Mouse (Mus musculus): ENCODE measurements around the gene Plekhn1. TPM values are rescaled to one million over a fixed set of nuclear protein-coding genes. Genes with fewer than 3 reads are reported as not detected.

Plekhn1 gene
- total RNA-seq, 2 experiments from 2014 or later: 9.3 to 11.0 TPM

DNA sequence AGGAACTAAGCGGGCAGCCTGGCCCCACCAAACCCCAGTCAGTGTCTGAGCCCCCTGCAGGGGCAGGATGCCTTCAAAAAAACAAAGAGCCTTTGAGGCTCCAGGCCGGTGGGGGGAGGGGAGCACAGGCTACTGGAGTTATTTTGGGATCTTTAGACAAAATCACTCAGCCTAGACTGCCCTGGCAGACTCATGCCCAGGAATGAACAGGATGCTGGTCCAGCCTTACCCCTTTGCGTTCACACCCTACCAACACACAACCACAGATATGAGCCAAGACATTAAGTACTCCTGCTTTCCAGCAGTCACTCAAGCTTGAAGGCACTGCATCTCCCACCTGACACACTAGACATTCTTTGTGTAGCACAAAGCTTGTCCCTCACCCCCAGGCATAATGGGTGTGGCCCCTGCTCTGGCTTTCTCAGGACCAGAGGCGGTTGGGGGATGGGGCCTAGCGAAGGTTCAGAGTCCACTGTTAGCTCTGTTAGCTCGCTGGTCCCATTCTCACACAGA, 45.8 kb downstream of the Plekhn1 start:
- DNase-seq: peak; percentile 23 to 32
- intact Hi-C loops (cut with DNase I): no loop called here

DNA sequence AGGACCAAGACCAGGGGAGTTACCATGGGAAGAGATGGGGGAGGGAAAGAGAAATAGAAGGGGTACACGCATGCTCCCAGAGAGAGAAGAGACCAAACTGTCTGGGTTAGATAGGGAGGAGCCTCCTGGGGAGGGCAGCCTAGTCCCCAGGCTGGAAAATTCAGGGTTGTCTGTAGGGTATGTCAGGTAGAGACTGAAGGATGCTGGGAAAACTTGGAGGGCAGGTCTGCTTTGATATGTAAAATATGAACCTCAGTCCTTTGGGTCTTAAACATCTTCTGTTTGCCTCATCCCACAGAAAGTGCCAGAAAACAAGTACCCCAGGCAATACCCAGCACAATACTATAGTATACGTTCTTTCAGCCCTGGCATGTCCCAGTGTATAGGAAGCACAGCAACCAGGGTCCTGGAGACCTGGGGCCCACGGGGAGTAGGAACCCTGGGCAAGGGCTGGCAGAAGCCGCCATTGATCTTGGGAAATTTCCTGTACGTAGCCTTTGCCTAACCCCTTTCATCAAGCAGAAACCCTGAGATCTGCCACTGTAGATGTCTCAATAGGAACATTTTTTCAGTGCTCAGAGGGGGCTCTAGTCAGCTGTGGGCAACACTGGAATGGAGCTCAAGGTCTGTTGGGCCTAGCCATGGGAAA, 46.4 kb downstream of the Plekhn1 start:
- intact Hi-C loops (cut with DNase I): no loop called here
- no peak for DNase-seq

DNA sequence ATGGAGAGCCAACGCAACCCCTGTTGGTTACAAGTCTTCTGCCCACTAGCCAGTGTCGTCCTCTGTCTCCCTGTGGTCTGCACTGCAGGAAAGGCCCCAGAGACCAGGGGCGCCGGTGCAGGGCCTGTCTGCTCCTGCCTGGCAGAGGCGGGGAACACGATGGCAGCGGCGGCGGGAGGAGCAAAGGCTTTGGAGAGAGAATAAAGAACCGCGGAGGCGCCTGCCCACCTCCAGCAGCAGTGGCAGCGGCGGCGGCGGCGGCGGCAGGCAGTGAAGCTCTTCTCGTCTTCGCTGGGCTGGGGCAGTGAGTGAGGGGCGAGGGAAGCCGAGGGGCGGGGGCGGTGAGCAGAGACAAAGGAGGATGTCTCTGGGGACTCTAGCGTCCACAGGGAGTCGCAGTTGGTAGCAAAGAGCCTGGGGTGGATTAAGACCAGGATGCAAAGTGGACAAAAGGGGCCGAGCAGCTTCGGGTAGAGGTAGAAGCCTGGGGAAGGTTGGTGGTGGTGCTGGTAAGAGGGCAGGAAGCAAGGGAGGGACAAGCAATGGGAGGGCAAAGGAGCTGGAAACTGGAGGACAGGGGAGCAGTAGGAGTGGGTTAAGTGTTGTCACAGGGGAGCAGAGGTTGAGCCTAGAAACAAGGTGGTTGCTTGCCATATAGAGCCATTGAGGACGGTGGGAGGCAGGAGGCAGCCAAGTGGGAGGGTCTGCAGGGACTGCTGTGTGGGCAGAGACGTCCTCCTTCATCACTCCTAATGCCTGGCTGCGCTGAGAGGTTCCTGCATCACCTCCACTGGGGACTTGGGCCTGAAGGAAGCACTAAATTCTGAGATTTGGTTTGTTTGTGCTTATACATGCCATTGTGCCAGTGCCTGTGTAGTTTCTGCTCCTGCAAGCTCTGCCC, 48.5 kb downstream of the Plekhn1 start:
- intact Hi-C loops (cut with DNase I): no loop called here
- DNase-seq: peak in 1 of 2 experiments; percentile 16

DNA sequence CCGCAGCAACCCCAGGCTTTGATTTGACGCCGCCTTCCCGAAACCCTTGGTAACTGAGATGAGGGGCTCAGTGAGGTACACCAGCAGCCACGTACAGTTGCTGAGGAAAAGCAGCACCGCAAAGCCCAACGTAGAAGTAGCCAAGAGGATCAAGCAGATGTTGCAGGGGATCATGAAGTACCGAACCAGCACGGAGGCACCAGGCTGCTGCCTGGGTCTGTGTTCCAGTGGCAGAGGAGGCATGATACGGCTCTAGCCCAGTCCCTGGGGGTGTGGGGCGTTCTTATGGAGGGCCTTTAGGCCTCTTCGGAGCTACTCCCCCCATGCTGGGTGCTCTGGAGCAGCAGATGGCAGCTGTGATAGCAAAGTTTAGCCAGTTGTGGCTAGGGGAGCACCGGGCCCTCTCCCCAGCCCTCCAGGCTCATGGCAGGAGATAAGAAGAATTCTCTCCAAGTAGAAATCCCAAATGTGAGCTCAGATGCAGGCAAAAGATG, 49.2 kb downstream of the Plekhn1 start:
- intact Hi-C loops (cut with DNase I): no loop called here
- no peak for DNase-seq

DNA sequence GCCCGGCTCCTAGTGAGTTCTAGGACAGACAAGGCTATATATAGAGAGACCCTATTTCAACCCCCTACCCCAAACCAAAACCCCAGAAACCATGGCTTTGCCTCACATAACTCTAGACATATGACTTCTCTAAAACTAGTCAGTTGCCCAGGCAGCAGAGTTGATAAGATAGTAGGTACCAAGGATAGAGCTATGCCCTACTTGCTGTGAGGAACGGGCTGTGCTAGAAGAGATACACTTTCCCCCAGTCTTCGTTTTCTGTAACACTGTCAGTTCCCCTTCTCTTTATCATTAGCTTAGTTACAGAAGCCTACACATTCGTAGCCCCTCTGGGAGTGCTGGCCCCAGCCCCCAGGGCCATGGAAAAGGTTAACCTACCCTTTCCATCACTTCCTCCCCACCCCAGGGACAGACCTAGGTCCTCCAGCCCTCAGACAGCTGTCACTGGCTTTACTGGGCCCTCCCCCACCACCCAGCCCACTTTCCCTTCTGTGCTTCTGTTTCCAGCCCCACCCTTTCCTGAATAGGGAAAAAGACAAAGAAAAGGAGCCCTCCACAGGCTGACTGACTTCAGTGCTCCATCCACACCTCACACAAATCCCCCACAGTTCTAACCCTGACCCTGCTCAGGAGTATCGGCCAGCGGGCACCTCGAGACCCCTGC, 50.2 kb downstream of the Plekhn1 start:
- peak in 1 of 2 experiments; percentile 14 for DNase-seq
- intact Hi-C loops (cut with DNase I): no loop called here

DNA sequence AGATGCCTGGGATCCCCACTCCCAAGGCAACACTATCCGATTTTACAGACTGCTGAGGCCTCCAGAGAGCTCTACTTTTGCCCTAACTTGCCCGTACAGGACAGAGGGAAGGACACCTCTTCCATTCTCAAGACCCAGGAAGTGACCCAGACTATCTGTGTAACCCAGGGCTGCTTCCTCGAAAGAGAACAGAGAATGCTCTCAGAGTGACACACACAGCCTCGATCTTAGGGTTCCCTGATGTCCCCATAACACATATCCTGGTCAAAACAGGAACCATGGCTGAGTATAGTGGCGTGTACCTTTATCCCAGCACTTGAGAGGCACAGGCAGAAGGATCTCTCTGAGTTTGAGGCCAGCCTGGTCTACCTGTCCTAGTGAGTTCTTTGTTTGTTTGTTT, 50.9 kb downstream of the Plekhn1 start:
- intact Hi-C loops (cut with DNase I): no loop called here
- DNase-seq: no peak

DNA sequence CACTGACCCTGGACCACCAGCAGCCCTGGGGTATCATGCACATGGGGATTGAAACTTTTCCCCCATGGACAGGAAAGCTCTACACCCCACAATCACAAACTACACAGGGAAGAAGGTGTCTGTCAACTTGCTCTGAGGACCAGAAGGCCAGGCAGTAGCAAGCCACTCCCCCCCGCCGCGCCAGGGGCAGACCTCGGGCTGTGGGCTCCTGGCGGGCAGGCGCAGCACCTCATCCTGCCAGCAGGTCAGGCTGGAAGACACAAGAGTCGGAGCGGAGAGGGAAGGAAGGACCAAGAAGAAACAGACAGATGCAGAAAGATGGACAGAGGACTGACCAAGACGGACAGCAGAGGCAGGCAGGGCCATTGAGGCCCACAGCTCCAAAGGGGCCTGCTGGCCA, 57.0 kb downstream of the Plekhn1 start:
- intact Hi-C loops (cut with DNase I): no loop called here
- DNase-seq: no peak

DNA sequence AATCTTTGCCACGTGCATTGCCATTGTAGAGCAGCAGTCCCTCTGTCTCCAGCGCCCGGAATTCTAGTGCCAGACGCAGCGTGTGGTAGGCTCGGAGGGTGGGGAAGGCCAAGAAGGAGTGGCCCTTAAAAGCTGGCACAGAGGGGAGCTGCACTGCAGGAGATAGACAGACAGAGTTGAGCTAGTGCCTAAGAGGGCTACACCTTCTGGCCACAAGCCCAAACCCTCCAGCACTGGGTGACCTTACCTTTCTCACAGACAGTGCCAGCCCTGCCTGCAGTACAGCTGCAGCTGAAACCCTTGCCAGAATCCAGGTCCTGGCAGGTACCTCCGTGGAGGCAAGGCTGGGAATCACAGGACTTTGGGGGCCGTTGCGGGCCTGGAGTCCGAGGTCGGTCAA, 62.8 kb downstream of the Plekhn1 start:
- intact Hi-C loops (cut with DNase I): loop anchor here (5.0 kb wide), 1 partner anchor 45 kb away; no protein-coding TSS in a partner anchor
- DNase-seq: peak; percentile 52 to 65

Small RNA genes within 50 kb of the gene (microRNA-seq; reads per million reads assigned to microRNA genes)
- 2.2 to 3.4 reads per million in 2 experiments for gene Mir7658

Other genes with a start within 250 kb of the Plekhn1 start
- gene B3galt6, start 242.2 kb downstream of the Plekhn1 start, total RNA-seq (2021): 1 to 10 TPM; 2.0 to 2.7 TPM
- gene Sdf4, start 242.0 kb downstream of the Plekhn1 start, total RNA-seq (2021): 10 to 100 TPM; 83.2 to 84.6 TPM
- gene Tnfrsf4, start 221.0 kb downstream of the Plekhn1 start, total RNA-seq (2021): under 1 TPM; 0.50 to 0.80 TPM
- under 1 TPM in 1 of 2 experiments, not detected in 1; 0.56 TPM for gene Tnfrsf18, start 208.7 kb downstream of the Plekhn1 start, total RNA-seq (2021)
- gene Ttll10, start 175.4 kb downstream of the Plekhn1 start, total RNA-seq (2021): not detected
- 1 to 10 TPM; 4.6 to 4.8 TPM for gene 9430015G10Rik, start 124.9 kb downstream of the Plekhn1 start, total RNA-seq (2021)
- under 1 TPM; 0.07 to 0.22 TPM for gene Rnf223, start 104.3 kb downstream of the Plekhn1 start, total RNA-seq (2021)
- gene Agrn, start 37.4 kb downstream of the Plekhn1 start, total RNA-seq (2021): 10 to 100 TPM; 71.8 to 72.6 TPM
- gene Isg15, start 34.0 kb downstream of the Plekhn1 start, total RNA-seq (2021): 1 to 10 TPM; 1.9 to 2.6 TPM
- gene AW011738, start 31.6 kb downstream of the Plekhn1 start, total RNA-seq (2021): 1 to 10 TPM; 5.5 to 6.3 TPM
- 100 to 1,000 TPM; 178 to 193 TPM for gene Perm1, start 19.0 kb downstream of the Plekhn1 start, total RNA-seq (2021)
- gene Noc2l, start 1.2 kb upstream of the Plekhn1 start, total RNA-seq (2021): 10 to 100 TPM; 20.0 to 22.3 TPM
- gene Samd11, start 20.8 kb upstream of the Plekhn1 start, total RNA-seq (2021): under 1 TPM; 0.22 TPM
- gene Vmn2r-ps159, start 96.2 kb upstream of the Plekhn1 start, total RNA-seq (2021): not detected

Measured in heart, postnatal 14 days (tissue).